Mouse (Mus musculus) inflammation-experienced regulatory T-cells, adult 6 months (primary cell): ENCODE results near the gene Ddc. TPM values are rescaled to one million over a fixed set of nuclear protein-coding genes. Genes with fewer than 3 reads are reported as not detected.

Experiments
- ATAC-seq: one replicate; pipeline ENCODE4 v1.8.0; 2017
- polyA plus RNA-seq, 3 experiments: library from polyadenylated mRNA; unstranded; fragments of 100-300 nt; shearing (Covaris generic); gene quantifications; one replicate each; pipeline ENCODE4 v1.2.1; 2017

Ddc gene
- polyA plus RNA-seq: 1 to 10 TPM in 2 of 3 experiments, under 1 TPM in 1; 0.62 to 4.9 (median 1.3) TPM

GRCm38 (mm10) chr11:11897645-11898357, at the start of gene Ddc:
TSS of gene Ddc (minus strand) at chr11:11898144.
- ATAC-seq: no peak

GRCm38 (mm10) chr11:11945766-11946165, 47.8 kb upstream of the Ddc start:
- no peak for ATAC-seq

- no peak for ATAC-seq
Observed at GRCm38 (mm10) chr11:11944814-11945213, 46.9 kb upstream of the Ddc start.

GRCm38 (mm10) chr11:11944082-11944349, 46.1 kb upstream of the Ddc start:
- ATAC-seq: no peak

- ATAC-seq: no peak
Observed at GRCm38 (mm10) chr11:11943240-11944081, 45.5 kb upstream of the Ddc start.

- ATAC-seq: no peak
Observed at GRCm38 (mm10) chr11:11942320-11943217, 44.6 kb upstream of the Ddc start.

GRCm38 (mm10) chr11:11940833-11941681, 43.1 kb upstream of the Ddc start:
- ATAC-seq: no peak

GRCm38 (mm10) chr11:11939611-11940010, 41.7 kb upstream of the Ddc start:
- ATAC-seq: no peak

- no peak for ATAC-seq
Observed at GRCm38 (mm10) chr11:11938591-11938990, 40.6 kb upstream of the Ddc start.

- no peak for ATAC-seq
Observed at GRCm38 (mm10) chr11:11937340-11938030, 39.5 kb upstream of the Ddc start.

- no peak for ATAC-seq
Observed at GRCm38 (mm10) chr11:11934808-11935207, 36.9 kb upstream of the Ddc start.

- no peak for ATAC-seq
Observed at GRCm38 (mm10) chr11:11932102-11932789, 34.3 kb upstream of the Ddc start.

- ATAC-seq: no peak
Observed at GRCm38 (mm10) chr11:11931688-11932087, 33.7 kb upstream of the Ddc start.

GRCm38 (mm10) chr11:11930527-11930926, 32.6 kb upstream of the Ddc start:
- no peak for ATAC-seq

- no peak for ATAC-seq
Observed at GRCm38 (mm10) chr11:11929059-11929458, 31.1 kb upstream of the Ddc start.

GRCm38 (mm10) chr11:11928586-11928985, 30.6 kb upstream of the Ddc start:
- ATAC-seq: no peak

GRCm38 (mm10) chr11:11923900-11924299, 26.0 kb upstream of the Ddc start:
- ATAC-seq: no peak

- ATAC-seq: no peak
Observed at GRCm38 (mm10) chr11:11923345-11923744, 25.4 kb upstream of the Ddc start.

- no peak for ATAC-seq
Observed at GRCm38 (mm10) chr11:11922106-11922505, 24.2 kb upstream of the Ddc start.

- ATAC-seq: no peak
Observed at GRCm38 (mm10) chr11:11907703-11908413, 9.9 kb upstream of the Ddc start.
